Mouse (Mus musculus) kidney, adult 2 months (tissue): ENCODE data around the gene Plch2.

ENCODE experiments used
- CTCF ChIP-seq: fragments of 200-500 bp; conservative IDR thresholded peaks from 2 replicates; pipeline ENCODE4 v1.5.1; 2011; ENCODE audit warnings: low read depth, mild to moderate bottlenecking, control low read depth, low read length, moderate library complexity, mixed read lengths; ENCODE audit not compliant: insufficient read depth, insufficient read length
- POLR2A ChIP-seq: fragments of 200-500 bp; IDR thresholded peaks from one replicate; pipeline ENCODE4 v1.6.1; 2011; ENCODE audit warnings: low read depth, low read length, control low read depth

- TF ChIP-seq CTCF: no peak
- no peak for TF ChIP-seq POLR2A
These were observed 90.7 kb downstream of the Plch2 start for GRCm38 (mm10) chr4:154965856-154966255.
